Mouse (Mus musculus) bone marrow, adult 2 months (tissue): ENCODE measurements around the gene Armc12.

ENCODE experiments used
- CTCF ChIP-seq: fragments of 200-500 bp; IDR thresholded peaks from 2 replicates; pipeline ENCODE4 v1.5.1; 2011; ENCODE audit warnings: low read length, control low read depth; ENCODE audit not compliant: control insufficient read depth, insufficient read depth
- POLR2A ChIP-seq: fragments of 200-500 bp; IDR thresholded peaks from 2 replicates; pipeline ENCODE4 v1.6.1; 2011; ENCODE audit warnings: low read depth, mild to moderate bottlenecking, control low read depth, low read length, borderline replicate concordance; ENCODE audit not compliant: control insufficient read depth

DNA sequence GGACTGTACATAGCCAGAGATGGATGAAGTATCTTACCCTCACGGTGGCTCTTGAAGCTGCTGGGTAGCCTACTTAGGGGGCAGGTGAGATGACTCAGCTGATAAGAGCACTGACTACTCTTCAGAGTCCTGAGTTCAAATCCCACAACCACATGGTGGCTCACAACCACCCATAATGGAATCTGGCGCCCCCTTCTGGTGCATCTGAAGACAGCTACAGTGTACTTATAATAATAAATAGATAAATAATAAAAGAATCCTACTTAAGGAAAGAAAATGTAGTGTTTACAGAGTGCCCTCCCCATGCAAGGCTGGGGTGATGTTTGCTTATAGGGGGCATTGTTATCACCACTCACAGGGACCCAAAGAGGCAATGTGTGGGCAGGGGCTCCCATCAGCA is 50.5 kb downstream of the Armc12 start:
- TF ChIP-seq CTCF (peak; percentile 12; the same call in 1 of the 2 replicates), POLR2A (no peak)
